Mouse (Mus musculus) heart, adult 2 months (tissue): Measurements from ENCODE around the gene Fbxo33. TPM values are rescaled to one million over a fixed set of nuclear protein-coding genes. Genes with fewer than 3 reads are reported as not detected.
"Not testable (repeated sequence)": the region's sequence is repeated elsewhere in the genome, so short reads cannot be mapped to it uniquely, and the experiment has no call there.

Experiments
- DNase-seq, 2 experiments: peaks; one replicate each; pipeline ENCODE4 v3.0.0; 2021
- H3K27ac ChIP-seq: fragments of 200-600 bp; 2 replicates; pipeline ENCODE4 v1.8.1; 2022
- H3K27me3 ChIP-seq: fragments of 200-500 bp; 2 replicates; pipeline ENCODE4 v1.6.1; 2012; ENCODE audit warnings: mild to moderate bottlenecking, low read length, inconsistent platforms, mixed read lengths; ENCODE audit not compliant: control insufficient read depth, insufficient read depth
- H3K36me3 ChIP-seq: fragments of 200-500 bp; 2 replicates; pipeline ENCODE4 v1.6.1; 2012; ENCODE audit warnings: low read length, inconsistent platforms; ENCODE audit not compliant: control insufficient read depth, insufficient read depth
- H3K4me1 ChIP-seq: fragments of 200-500 bp; 2 replicates; pipeline ENCODE4 v1.6.1; 2011; ENCODE audit warnings: low read length; ENCODE audit not compliant: control insufficient read depth, insufficient read depth
- H3K4me3 ChIP-seq: fragments of 200-600 bp; 2 replicates; pipeline ENCODE4 v1.8.1; 2022
- H3K79me2 ChIP-seq: fragments of 200-500 bp; replicated peaks from 2 replicates; pipeline ENCODE4 v1.6.1; 2012; ENCODE audit warnings: mild to moderate bottlenecking, inconsistent platforms, low read length, moderate library complexity, mixed read lengths; ENCODE audit not compliant: control insufficient read depth, insufficient read depth
- H3K9ac ChIP-seq: fragments of 200-500 bp; 2 replicates; pipeline ENCODE4 v1.6.1; 2012; ENCODE audit warnings: low read depth, mild to moderate bottlenecking, control low read depth, inconsistent platforms, low read length, mixed read lengths
- CTCF ChIP-seq: fragments of 200-600 bp; IDR thresholded peaks from 2 replicates; pipeline ENCODE4 v1.8.1; 2022; ENCODE audit warnings: antibody characterized with exemption, mild to moderate bottlenecking, moderate library complexity
- EP300 ChIP-seq: fragments of 200-500 bp; IDR thresholded peaks from 2 replicates; pipeline ENCODE4 v1.6.1; 2011; ENCODE audit warnings: low read depth, low read length, control low read depth; ENCODE audit not compliant: insufficient read depth
- POLR2A ChIP-seq: fragments of 200-500 bp; IDR thresholded peaks from 2 replicates; pipeline ENCODE4 v1.6.1; 2011; ENCODE audit warnings: mild to moderate bottlenecking, low read depth, low read length, control low read depth; ENCODE audit not compliant: insufficient read depth
- WGBS: fragments of 180-500 bp; shearing (Covaris S2); methylation state at CpG from one replicate; pipeline ENCODE4 v1.1.7; 2018; 5-methylcytosine and 5-hydroxymethylcytosine counted together
- intact Hi-C: fragments of 180-260 bp; cut with DNase I; formaldehyde crosslinking; loops from one replicate; pipeline ENCODE4 v1.15.1; 2025
- polyA plus RNA-seq: library from polyadenylated mRNA; depleted of rRNA; stranded (reverse); fragments of >200 nt; gene quantifications from 2 replicates; pipeline ENCODE4 v1.2.3, GENCODE M21; 2012
- total RNA-seq, 2 experiments: library from RNA; stranded (reverse); gene quantifications; 2 replicates each; pipeline ENCODE4 v1.2.3; 2021

The Fbxo33 gene
- total and polyA plus RNA-seq, 3 experiments: 3.3 to 10.2 (median 6.4) TPM

GRCm38 (mm10) chr12:59259015-59259414 lies 39.5 kb upstream of the Fbxo33 start:
- Histone ChIP-seq H3K4me1 (no peaks in the 10 kb centered on the region), H3K4me3 (no peak overlapping the region), H3K27me3 (no peaks in the 10 kb centered on the region), H3K9ac (no peak overlapping the region), H3K27ac (no peak overlapping the region), H3K79me2 (no peaks in the 10 kb centered on the region), H3K36me3 (no peaks in the 10 kb centered on the region)
- no peak for DNase-seq
- intact Hi-C loops: no loop called here
- TF ChIP-seq CTCF (no peak), POLR2A (no peak), EP300 (no peak)
- WGBS: 86% methylated on average over 5 of the region's 5 CpGs

GRCm38 (mm10) chr12:59250259-59250827 lies 30.8 kb upstream of the Fbxo33 start:
- intact Hi-C loops: no loop called here
- no peak for DNase-seq
- Histone ChIP-seq H3K4me1 (no peaks in the 10 kb centered on the region), H3K36me3 (no peaks in the 10 kb centered on the region), H3K27ac (no peak overlapping the region), H3K27me3 (no peaks in the 10 kb centered on the region), H3K9ac (no peak overlapping the region), H3K4me3 (no peak overlapping the region), H3K79me2 (no peaks in the 10 kb centered on the region)
- TF ChIP-seq CTCF (no peak), POLR2A (no peak), EP300 (no peak)
- 56% methylated on average over 2 of the region's 2 CpGs for WGBS

- 54% methylated on average over 1 of the region's 1 CpGs for WGBS
- Histone ChIP-seq H3K4me1 (no peaks in the 10 kb centered on the region), H3K27ac (no peak overlapping the region), H3K79me2 (no peaks in the 10 kb centered on the region), H3K4me3 (no peak overlapping the region), H3K9ac (no peak overlapping the region), H3K36me3 (no peaks in the 10 kb centered on the region), H3K27me3 (no peaks in the 10 kb centered on the region)
- intact Hi-C loops: no loop called here
- DNase-seq: no peak
- TF ChIP-seq EP300 (no peak), CTCF (no peak)
Measured at GRCm38 (mm10) chr12:59248969-59249368, 29.4 kb upstream of the Fbxo33 start.

- H3K27me3 ChIP-seq, DNase-seq, H3K9ac ChIP-seq, H3K4me1 ChIP-seq, H3K27ac ChIP-seq, H3K79me2 ChIP-seq, H3K4me3 ChIP-seq, H3K36me3 ChIP-seq, intact Hi-C loops: not testable (repeated sequence)
- WGBS: 74% methylated on average over 8 of the region's 8 CpGs
Measured at GRCm38 (mm10) chr12:59241031-59241430, 21.5 kb upstream of the Fbxo33 start.

- H3K27ac ChIP-seq: no peak overlapping the region
- intact Hi-C loops: no loop called here
- WGBS: 74% methylated on average over 5 of the region's 5 CpGs
- no peak overlapping the region for H3K4me3 ChIP-seq
- no peak for TF ChIP-seq EP300
- TF ChIP-seq CTCF: no peak
- no peak for TF ChIP-seq POLR2A
- H3K36me3 ChIP-seq: no peaks in the 10 kb centered on the region
- H3K79me2 ChIP-seq: no peaks in the 10 kb centered on the region
- H3K27me3 ChIP-seq: no peaks in the 10 kb centered on the region
- no peak overlapping the region for H3K9ac ChIP-seq
- no peaks in the 10 kb centered on the region for H3K4me1 ChIP-seq
- no peak for DNase-seq
Measured at GRCm38 (mm10) chr12:59238434-59238833, 18.9 kb upstream of the Fbxo33 start.

- TF ChIP-seq CTCF (no peak), EP300 (no peak), POLR2A (no peak)
- H3K4me3 ChIP-seq: no peak overlapping the region
- DNase-seq: no peak
- H3K27ac ChIP-seq: no peak overlapping the region
- intact Hi-C loops: no loop called here
- no peaks in the 10 kb centered on the region for H3K79me2 ChIP-seq
- 89% methylated on average over 5 of the region's 5 CpGs for WGBS
- no peaks in the 10 kb centered on the region for H3K27me3 ChIP-seq
- no peak overlapping the region for H3K9ac ChIP-seq
- H3K4me1 ChIP-seq: no peaks in the 10 kb centered on the region
- no peaks in the 10 kb centered on the region for H3K36me3 ChIP-seq
Measured at GRCm38 (mm10) chr12:59228401-59228800, 8.9 kb upstream of the Fbxo33 start.
